In genomic region chr12:109543281-109543923, GRCm38 (mm10) we compare ENCODE assay signal across 12 mouse cellular contexts. TPM values are rescaled to one million over a fixed set of nuclear protein-coding genes. Genes with fewer than 3 reads are reported as not detected.
DNase-seq lines count a peak whose midpoint lies in the region; ATAC-seq and TF ChIP-seq lines count a peak whose summit lies in the region.
"Had no signal": no experiment of that assay in that cellular context is flagged by ENCODE, and none has a peak within 500 bp of the region (broad histone marks: within the 10 kb centered on the region; RNA-seq: fewer than 3 reads in every experiment).

No protein-coding gene starts in this region.

- H3K9me3 ChIP-seq in hindbrain, embryonic 14.5 days (ENCODE audit: control insufficient read depth, low read length), result peaks cover 9% of the 10 kb centered on the region; the same call in 1 of the 2 replicates
- peaks cover 54% of the 10 kb centered on the region for H3K9me3 ChIP-seq in hindbrain, embryonic 10.5 days
- H3K9me3 ChIP-seq in midbrain, embryonic 10.5 days (replicated peaks), result peaks cover 54% of the 10 kb centered on the region
- peaks cover 23% of the 10 kb centered on the region for H3K9me3 ChIP-seq in midbrain, embryonic 11.5 days (ENCODE audit: control insufficient read depth, low read length)

- peaks cover 38% of the 10 kb centered on the region for H3K36me3 ChIP-seq in hindbrain, embryonic 14.5 days (replicated peaks; ENCODE audit: control insufficient read depth, insufficient read depth)
- peaks cover 44% of the 10 kb centered on the region for H3K36me3 ChIP-seq in hindbrain, embryonic 10.5 days
- peaks cover 51% of the 10 kb centered on the region for H3K36me3 ChIP-seq in midbrain, embryonic 10.5 days
- H3K36me3 ChIP-seq in midbrain, embryonic 11.5 days (ENCODE audit: control insufficient read depth, insufficient read depth, low read length), result no peaks in the 10 kb centered on the region; the same call in 1 of the 2 replicates

- 0 out of 2 replicates have a peak overlapping the region, but pooled peaks have one; percentile 11 for H3K4me3 ChIP-seq in hindbrain, embryonic 14.5 days (replicated peaks; ENCODE audit: low read length)
- no peak overlapping the region for H3K4me3 ChIP-seq in hindbrain, embryonic 10.5 days
- peak overlapping the region; percentile 55; the same call in 1 of the 2 replicates for H3K4me3 ChIP-seq in midbrain, embryonic 10.5 days
- H3K4me3 ChIP-seq in midbrain, embryonic 11.5 days (ENCODE audit: low read depth, low read length), result no peak overlapping the region
- H3K4me3 ChIP-seq in olfactory bulb, adult 2 months (ENCODE audit: insufficient read depth, low read depth, low read length), result peak overlapping the region; percentile 23; the same call in 1 of the 2 replicates

- 86% methylated on average over 4 of the region's 4 CpGs for WGBS in hindbrain, embryonic 14.5 days
- WGBS in hindbrain, embryonic 10.5 days, result 92% methylated on average over 4 of the region's 4 CpGs
- WGBS in midbrain, embryonic 10.5 days, result 87% methylated on average over 4 of the region's 4 CpGs
- 82% methylated on average over 4 of the region's 4 CpGs for WGBS in midbrain, embryonic 11.5 days
- 64% methylated on average over 4 of the region's 4 CpGs for WGBS in olfactory bulb, adult 2 months

- TF ChIP-seq CTCF in olfactory bulb, adult 2 months (IDR thresholded peaks at IDR 0.05; ENCODE audit: insufficient read depth, low read depth, low read length), result no peak

- H3K27me3 ChIP-seq in hindbrain, embryonic 14.5 days (ENCODE audit: control insufficient read depth, insufficient read depth, low read length), result no peaks in the 10 kb centered on the region
- peaks cover 18% of the 10 kb centered on the region for H3K27me3 ChIP-seq in hindbrain, embryonic 10.5 days (ENCODE audit: insufficient read depth, poor library complexity, severe bottlenecking)
- H3K27me3 ChIP-seq in midbrain, embryonic 10.5 days (ENCODE audit: low read depth, poor library complexity, severe bottlenecking), result peaks cover 27% of the 10 kb centered on the region
- peaks cover 2% of the 10 kb centered on the region; the same call in 1 of the 2 replicates for H3K27me3 ChIP-seq in midbrain, embryonic 11.5 days (ENCODE audit: control insufficient read depth, insufficient read depth, low read length)
- H3K27me3 ChIP-seq: lung, embryonic 15.5 days; stomach, embryonic 15.5 days had no signal

- no peak for ATAC-seq in hindbrain, embryonic 14.5 days (ENCODE audit: low FRiP score)
- ATAC-seq in midbrain, embryonic 11.5 days (ENCODE audit: low FRiP score), result no peak

- no peak for DNase-seq in hindbrain, embryonic 14.5 days (ENCODE audit: low spot score)
- no peak for DNase-seq in hindbrain, embryonic 10.5 days (ENCODE audit: low spot score)
- DNase-seq in midbrain, embryonic 10.5 days (ENCODE audit: low spot score), result no peak
- no peak for DNase-seq in midbrain, embryonic 11.5 days (ENCODE audit: low spot score, missing footprints)
- peak; percentile 23 for DNase-seq in ZHBTc4 (ENCODE audit: low read depth, low spot score)
- DNase-seq in embryo, embryonic 11 days, result no peak

- no peak overlapping the region for H3K9ac ChIP-seq in hindbrain, embryonic 14.5 days
- no peak overlapping the region for H3K9ac ChIP-seq in midbrain, embryonic 11.5 days (ENCODE audit: low read length)
- H3K9ac ChIP-seq: heart, embryonic 13.5 days; liver, embryonic 13.5 days; lung, embryonic 15.5 days; stomach, embryonic 15.5 days had no signal

- TF ChIP-seq POLR2A in olfactory bulb, adult 2 months (IDR thresholded peaks at IDR 0.05; ENCODE audit: insufficient read depth, low read depth, low read length), result no peak

- peak overlapping the region; percentile 17; the same call in 1 of the 2 replicates for H3K4me2 ChIP-seq in hindbrain, embryonic 14.5 days (replicated peaks)
- no peak overlapping the region for H3K4me2 ChIP-seq in midbrain, embryonic 11.5 days
- H3K4me2 ChIP-seq: liver, embryonic 13.5 days had no signal

- no peak overlapping the region for H3K27ac ChIP-seq in hindbrain, embryonic 14.5 days
- H3K27ac ChIP-seq in hindbrain, embryonic 10.5 days, result no peak overlapping the region
- no peak overlapping the region for H3K27ac ChIP-seq in midbrain, embryonic 10.5 days (replicated peaks)
- H3K27ac ChIP-seq in midbrain, embryonic 11.5 days (ENCODE audit: low read depth, low read length), result no peak overlapping the region
- no peak overlapping the region for H3K27ac ChIP-seq in olfactory bulb, adult 2 months (ENCODE audit: insufficient read depth, low read depth, low read length)
- H3K27ac ChIP-seq: gastrocnemius, adult 2 months; heart, embryonic 13.5 days; liver, embryonic 13.5 days; lung, embryonic 15.5 days; stomach, embryonic 15.5 days had no signal

- H3K4me1 ChIP-seq in hindbrain, embryonic 14.5 days (replicated peaks; ENCODE audit: control insufficient read depth, insufficient read depth, low read length), result no peaks in the 10 kb centered on the region
- H3K4me1 ChIP-seq in hindbrain, embryonic 10.5 days (replicated peaks), result peaks cover 40% of the 10 kb centered on the region
- peaks cover 49% of the 10 kb centered on the region for H3K4me1 ChIP-seq in midbrain, embryonic 10.5 days
- peaks cover 20% of the 10 kb centered on the region for H3K4me1 ChIP-seq in midbrain, embryonic 11.5 days (ENCODE audit: control insufficient read depth, insufficient read depth, low read length)
- 0 out of 2 replicates have a peak, but pooled peaks cover 5% of the 10 kb centered on the region for H3K4me1 ChIP-seq in olfactory bulb, adult 2 months (ENCODE audit: control insufficient read depth, insufficient read depth, low read length)
- H3K4me1 ChIP-seq: heart, embryonic 13.5 days; stomach, embryonic 15.5 days had no signal

RNA-seq across cellular contexts. Expression of gene Rtl1, which starts 56.7 kb away (rescaled TPM):
- 1.4 and 1.8 TPM in 2 replicates for polyA plus RNA-seq in hindbrain, embryonic 14.5 days (2014; fragmentation: Nextera tagmentation; extraction: Ambion mirVana)
- 0.63 and 0.73 TPM in 2 replicates for polyA plus RNA-seq in hindbrain, embryonic 10.5 days (2016; fragmentation: Nextera tagmentation; extraction: Ambion mirVana)
- 0.53 and 0.89 TPM in 2 replicates for polyA plus RNA-seq in midbrain, embryonic 10.5 days (2016; fragmentation: Nextera tagmentation; extraction: Ambion mirVana)
- 0.32 and 0.59 TPM in 2 replicates for polyA plus RNA-seq in midbrain, embryonic 11.5 days (2014; fragmentation: Nextera tagmentation; extraction: Ambion mirVana)
- polyA plus RNA-seq in olfactory bulb, adult 2 months (2012; ENCODE audit: insufficient read depth, insufficient read length, low replicate concordance, missing spikeins), result not detected in 2 replicates

Comparison
In these comparisons a context has a peak if more than half of its experiments do, and no peak if none do; other contexts are left out.
1. H3K4me3 ChIP-seq: peak in hindbrain, embryonic 14.5 days (single experiment), midbrain, embryonic 10.5 days (single experiment) and olfactory bulb, adult 2 months (single experiment); none in hindbrain, embryonic 10.5 days (single experiment) and midbrain, embryonic 11.5 days (single experiment).